Mouse (Mus musculus) ES-Bruce4 (cell line): Measurements from ENCODE around the gene Car6. TPM values are rescaled to one million over a fixed set of nuclear protein-coding genes. Genes with fewer than 3 reads are reported as not detected.
A peak's percentile ranks its signal among the peaks of the same experiment; 100 is the strongest.

ENCODE experiments used
- H3K27ac ChIP-seq: 2 replicates; pipeline ENCODE4 v1.5.1; 2012; ENCODE audit warnings: low read length, inconsistent platforms; ENCODE audit not compliant: insufficient read depth
- H3K27me3 ChIP-seq: 2 replicates; pipeline ENCODE4 v1.6.1; 2012; ENCODE audit warnings: mild to moderate bottlenecking, low read length, inconsistent platforms; ENCODE audit not compliant: control insufficient read depth, poor library complexity, insufficient read depth, severe bottlenecking
- H3K36me3 ChIP-seq: 2 replicates; pipeline ENCODE4 v1.6.1; 2012; ENCODE audit warnings: inconsistent platforms, mild to moderate bottlenecking, low read length, moderate library complexity; ENCODE audit not compliant: control insufficient read depth, poor library complexity, insufficient read depth, severe bottlenecking
- H3K4me1 ChIP-seq: one replicate; pipeline ENCODE4 v1.8.1; 2011; ENCODE audit warnings: low read length; ENCODE audit not compliant: control insufficient read depth, insufficient read depth
- H3K4me3 ChIP-seq: 2 replicates; pipeline ENCODE4 v1.5.1; 2011; ENCODE audit warnings: low read depth, mild to moderate bottlenecking, low read length
- H3K9ac ChIP-seq: 2 replicates; pipeline ENCODE4 v1.6.1; 2012; ENCODE audit warnings: low read depth, mild to moderate bottlenecking, inconsistent platforms; ENCODE audit not compliant: poor library complexity, severe bottlenecking
- H3K9me3 ChIP-seq: replicated peaks from 2 replicates; pipeline ENCODE4 v1.6.1; 2012; ENCODE audit warnings: mild to moderate bottlenecking, low read length, inconsistent platforms; ENCODE audit not compliant: control insufficient read depth, poor library complexity, insufficient read depth, severe bottlenecking
- CTCF ChIP-seq: IDR thresholded peaks from one replicate; pipeline ENCODE4 v1.8.1; 2011; ENCODE audit warnings: low read depth, low read length
- EP300 ChIP-seq: IDR thresholded peaks from 2 replicates; pipeline ENCODE4 v1.6.1; 2011; ENCODE audit warnings: low read depth, low read length; ENCODE audit not compliant: insufficient read depth
- POLR2A ChIP-seq: IDR thresholded peaks from one replicate; pipeline ENCODE4 v1.8.1; 2011; ENCODE audit warnings: low read length; ENCODE audit not compliant: insufficient read depth
- polyA plus RNA-seq: library from polyadenylated mRNA; stranded (reverse); fragments of >200 nt; gene quantifications from 2 replicates; pipeline ENCODE4 v1.2.4, GENCODE M21; 2011; ENCODE audit warnings: low read depth; ENCODE audit not compliant: missing spikeins, insufficient read depth, insufficient read length

The Car6 gene
- polyA plus RNA-seq, 1 experiment: not detected

DNA sequence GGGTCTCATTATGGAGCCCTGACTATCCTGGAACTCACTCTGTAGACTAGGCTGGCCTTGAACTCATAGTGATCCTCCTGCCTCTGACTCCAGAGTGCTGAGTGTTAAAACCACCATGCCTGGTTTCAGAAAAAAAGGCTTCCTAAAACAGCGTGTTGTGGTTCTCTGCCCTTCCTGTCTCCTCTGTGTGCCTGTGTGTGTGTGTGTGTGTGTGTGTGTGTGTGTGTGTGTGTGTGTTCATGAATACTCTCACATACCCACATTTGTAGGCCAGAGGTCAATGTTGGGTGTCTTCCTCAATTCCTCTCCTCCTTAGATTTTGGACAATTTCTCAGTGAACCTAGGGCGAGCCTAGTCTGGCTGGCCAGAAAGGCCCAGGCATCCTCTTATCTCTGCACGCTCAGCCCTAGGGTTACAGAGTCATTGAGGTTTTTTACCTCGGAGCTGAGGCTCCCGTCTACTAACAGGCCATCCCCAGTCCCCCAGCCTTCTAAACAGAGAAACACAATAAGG is 16.0 kb upstream of the Car6 start:
- Histone ChIP-seq H3K27ac (no peak overlapping the region), H3K9ac (no peak overlapping the region), H3K36me3 (no peaks in the 10 kb centered on the region), H3K9me3 (no peaks in the 10 kb centered on the region), H3K4me3 (no peak overlapping the region), H3K27me3 (no peaks in the 10 kb centered on the region), H3K4me1 (no peaks in the 10 kb centered on the region)
- no peak for TF ChIP-seq POLR2A
- no peak for TF ChIP-seq CTCF
- TF ChIP-seq EP300: no peak

- no peaks in the 10 kb centered on the region for H3K27me3 ChIP-seq
- no peaks in the 10 kb centered on the region for H3K4me1 ChIP-seq
- no peak overlapping the region for H3K27ac ChIP-seq
- TF ChIP-seq EP300: no peak
- no peak for TF ChIP-seq POLR2A
- TF ChIP-seq CTCF: no peak
- H3K9me3 ChIP-seq: no peaks in the 10 kb centered on the region
- H3K9ac ChIP-seq: no peak overlapping the region
- H3K4me3 ChIP-seq: no peak overlapping the region
- no peaks in the 10 kb centered on the region for H3K36me3 ChIP-seq
Observed at GRCm38 (mm10) chr4:150216423-150216822, 15.3 kb upstream of the Car6 start.

DNA sequence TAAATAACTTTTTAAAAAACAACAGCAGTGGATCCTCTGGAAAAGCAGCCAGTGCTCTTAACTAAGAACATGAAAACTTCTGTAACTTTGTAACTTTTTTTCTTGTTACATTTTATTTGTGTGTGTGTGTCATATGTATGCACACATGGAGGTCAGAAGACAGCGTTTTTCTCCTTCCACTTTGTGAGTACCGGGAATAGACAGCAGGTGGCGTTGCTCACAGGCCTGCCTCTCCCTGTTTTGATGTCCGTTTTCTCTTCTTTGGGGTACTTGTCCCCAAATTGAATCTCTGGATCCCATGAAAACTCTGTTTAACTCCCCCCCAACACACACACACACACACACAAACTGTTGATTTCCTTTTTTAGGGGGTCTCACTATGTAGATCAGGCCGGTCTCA is 12.8 kb upstream of the Car6 start:
- H3K4me3 ChIP-seq: no peak overlapping the region
- no peak overlapping the region for H3K9ac ChIP-seq
- no peak overlapping the region for H3K27ac ChIP-seq
- peak; percentile 74 for TF ChIP-seq CTCF
- TF ChIP-seq POLR2A: no peak
- no peaks in the 10 kb centered on the region for H3K36me3 ChIP-seq
- no peaks in the 10 kb centered on the region for H3K27me3 ChIP-seq
- H3K4me1 ChIP-seq: no peaks in the 10 kb centered on the region
- no peaks in the 10 kb centered on the region for H3K9me3 ChIP-seq

- TF ChIP-seq EP300: no peak
- TF ChIP-seq POLR2A: peak; percentile 86
- no peaks in the 10 kb centered on the region for H3K9me3 ChIP-seq
- peak overlapping the region; percentile 80 for H3K9ac ChIP-seq
- peak overlapping the region; percentile 73; the same call in 1 of the 2 replicates for H3K27ac ChIP-seq
- H3K4me1 ChIP-seq: no peaks in the 10 kb centered on the region
- H3K4me3 ChIP-seq: peak overlapping the region; percentile 85
- no peaks in the 10 kb centered on the region for H3K27me3 ChIP-seq
- no peaks in the 10 kb centered on the region for H3K36me3 ChIP-seq
Observed at GRCm38 (mm10) chr4:150212553-150212971, 11.4 kb upstream of the Car6 start.

- Histone ChIP-seq H3K9ac (peak overlapping the region; percentile 80), H3K27ac (peak overlapping the region; percentile 22; the same call in 1 of the 2 replicates), H3K9me3 (no peaks in the 10 kb centered on the region), H3K36me3 (no peaks in the 10 kb centered on the region), H3K4me1 (no peaks in the 10 kb centered on the region), H3K27me3 (no peaks in the 10 kb centered on the region), H3K4me3 (peak overlapping the region; percentile 56)
- TF ChIP-seq POLR2A: no peak
- no peak for TF ChIP-seq EP300
- TF ChIP-seq CTCF: peak; percentile 16
Observed at GRCm38 (mm10) chr4:150211930-150212552, 10.9 kb upstream of the Car6 start.

DNA sequence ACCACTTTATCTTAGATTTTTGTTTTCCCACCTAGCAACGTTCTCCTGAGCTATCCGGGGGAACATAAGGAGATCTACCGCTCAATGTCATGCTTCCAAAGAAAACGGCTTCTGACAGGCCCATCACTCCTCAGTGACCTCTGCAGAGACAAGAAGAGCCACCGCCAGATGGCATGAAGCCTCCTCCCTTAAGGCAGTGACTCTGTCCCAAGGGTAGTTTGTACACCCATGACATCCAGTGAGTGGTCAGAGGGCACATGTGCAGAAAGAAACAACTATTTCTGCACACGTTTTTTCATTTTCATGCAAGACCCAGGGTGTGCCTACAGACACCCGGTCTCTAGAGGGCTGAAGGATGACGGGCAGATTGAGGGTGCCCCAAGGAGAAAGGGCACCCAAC is 9.2 kb upstream of the Car6 start:
- Histone ChIP-seq H3K36me3 (no peaks in the 10 kb centered on the region), H3K4me3 (no peak overlapping the region), H3K27ac (no peak overlapping the region), H3K9me3 (no peaks in the 10 kb centered on the region), H3K27me3 (no peaks in the 10 kb centered on the region), H3K4me1 (no peaks in the 10 kb centered on the region), H3K9ac (no peak overlapping the region)
- TF ChIP-seq EP300 (no peak), CTCF (no peak), POLR2A (no peak)
